Mouse (Mus musculus) left cerebral cortex, postnatal 10 days (tissue): ENCODE measurements around the gene Heatr4. TPM values are rescaled to one million over a fixed set of nuclear protein-coding genes. Genes with fewer than 3 reads are reported as not detected.
"Not testable (repeated sequence)": the region's sequence is repeated elsewhere in the genome, so short reads cannot be mapped to it uniquely, and the experiment has no call there.

ENCODE experiments used
- DNase-seq, 2 experiments: peaks; one replicate each; pipeline ENCODE4 v3.0.0; 2021 to 2022; ENCODE audit warnings: low spot score in 2 of 2, mixed read lengths in 1 of 2; ENCODE audit errors: extremely low spot score in 1 of 2
- intact Hi-C: fragments of 180-260 bp; cut with DNase I; formaldehyde crosslinking; loops from one replicate; pipeline ENCODE4 v1.15.1; 2025
- total RNA-seq, 2 experiments: library from RNA; stranded (reverse); gene quantifications; 2 replicates each; pipeline ENCODE4 v1.2.3; 2021

Gene Heatr4
- total RNA-seq, 2 experiments from 2014 or later = not detected

- intact Hi-C loops = no loop called here
- DNase-seq = no peak
These were observed 34.7 kb downstream of the Heatr4 start for GRCm38 (mm10) chr12:83949776-83950492.

GRCm38 (mm10) chr12:83949043-83949442, 35.6 kb downstream of the Heatr4 start:
- no peak for DNase-seq
- intact Hi-C loops = no loop called here

GRCm38 (mm10) chr12:83947260-83947811, 37.3 kb downstream of the Heatr4 start:
- no peak for DNase-seq

GRCm38 (mm10) chr12:83941938-83942337, 42.7 kb downstream of the Heatr4 start:
- DNase-seq = no peak
- intact Hi-C loops = no loop called here

More at GRCm38 (mm10) chr12:83947260-83947811, 37.3 kb downstream of the Heatr4 start:
- intact Hi-C loops = no loop called here

GRCm38 (mm10) chr12:83940031-83940430, 44.6 kb downstream of the Heatr4 start:
- intact Hi-C loops = no loop called here
- DNase-seq = no peak

- intact Hi-C loops = no loop called here
- DNase-seq = no peak
These were observed 45.3 kb downstream of the Heatr4 start for GRCm38 (mm10) chr12:83939332-83939731.

- DNase-seq, intact Hi-C loops: not testable (repeated sequence)
These were observed 46.1 kb downstream of the Heatr4 start for GRCm38 (mm10) chr12:83938592-83938991.

GRCm38 (mm10) chr12:83937600-83937999, 47.1 kb downstream of the Heatr4 start:
- no peak for DNase-seq
- intact Hi-C loops = no loop called here

GRCm38 (mm10) chr12:83929186-83929804, 55.4 kb downstream of the Heatr4 start:
- intact Hi-C loops = loop anchor here (10.0 kb wide), 1 partner anchor 204 kb away; no protein-coding TSS in a partner anchor
- no peak for DNase-seq

- intact Hi-C loops = loop anchor here (10.0 kb wide), 1 partner anchor 203 kb away; no protein-coding TSS in a partner anchor
- DNase-seq = no peak
These were observed 56.9 kb downstream of the Heatr4 start for GRCm38 (mm10) chr12:83927747-83928146.

GRCm38 (mm10) chr12:83926061-83926460, 58.6 kb downstream of the Heatr4 start:
- intact Hi-C loops = loop anchor here (10.0 kb wide), 1 partner anchor 201 kb away; no protein-coding TSS in a partner anchor
- DNase-seq = no peak

GRCm38 (mm10) chr12:83925160-83925703, 59.4 kb downstream of the Heatr4 start:
- no peak for DNase-seq
- intact Hi-C loops = loop anchor here (10.0 kb wide), 1 partner anchor 200 kb away; no protein-coding TSS in a partner anchor

- intact Hi-C loops = loop anchor here (10.0 kb wide), 1 partner anchor 200 kb away; no protein-coding TSS in a partner anchor
- DNase-seq = no peak
These were observed 60.3 kb downstream of the Heatr4 start for GRCm38 (mm10) chr12:83924332-83924731.

GRCm38 (mm10) chr12:83923486-83923859, 61.2 kb downstream of the Heatr4 start:
- DNase-seq = no peak
- intact Hi-C loops = loop anchor here (10.0 kb wide), 1 partner anchor 199 kb away; no protein-coding TSS in a partner anchor

- intact Hi-C loops = loop anchor here (10.0 kb wide), 1 partner anchor 198 kb away; no protein-coding TSS in a partner anchor
- no peak for DNase-seq
These were observed 61.7 kb downstream of the Heatr4 start for GRCm38 (mm10) chr12:83922724-83923485.

- intact Hi-C loops = loop anchor here (10.0 kb wide), 1 partner anchor 197 kb away; no protein-coding TSS in a partner anchor
- DNase-seq = peak; percentile 99
These were observed 62.9 kb downstream of the Heatr4 start, which contains the start of gene Numb for GRCm38 (mm10) chr12:83921535-83922381. Gene Numb (minus strand): TSS chr12:83921934.

- peak in 1 of 2 experiments; percentile 64 for DNase-seq
- intact Hi-C loops = loop anchor here (10.0 kb wide), 1 partner anchor 196 kb away; no protein-coding TSS in a partner anchor
These were observed 63.8 kb downstream of the Heatr4 start for GRCm38 (mm10) chr12:83920721-83921441.
